7 mouse cellular contexts compared by ENCODE assay signal in genomic region chr9:32589900-32590299, GRCm38 (mm10). TPM values are rescaled to one million over a fixed set of nuclear protein-coding genes. Genes with fewer than 3 reads are reported as not detected.
DNase-seq lines count a peak whose midpoint lies in the region; ATAC-seq and TF ChIP-seq lines count a peak whose summit lies in the region.

No protein-coding gene starts in this region.

- TF ChIP-seq POLR2A in kidney, adult 2 months (IDR thresholded peaks at IDR 0.05; ENCODE audit: low read depth, low read length) = no peak

- no peaks in the 10 kb centered on the region for H3K27me3 ChIP-seq in kidney, adult 2 months (replicated peaks; ENCODE audit: control insufficient read depth, insufficient read depth, low read length)
- no peaks in the 10 kb centered on the region for H3K27me3 ChIP-seq in limb, embryonic 11.5 days (ENCODE audit: control insufficient read depth, insufficient read depth, low read length)
- peaks cover 6% of the 10 kb centered on the region; the same call in 1 of the 2 replicates for H3K27me3 ChIP-seq in midbrain, embryonic 16.5 days (ENCODE audit: control insufficient read depth, insufficient read depth, low read depth, low read length)

- no peak overlapping the region for H3K27ac ChIP-seq in kidney, adult 2 months (ENCODE audit: insufficient read depth, low read depth, low read length)
- H3K27ac ChIP-seq in limb, embryonic 11.5 days (replicated peaks; ENCODE audit: low read depth, low read length) = no peak overlapping the region
- no peak overlapping the region for H3K27ac ChIP-seq in midbrain, embryonic 16.5 days (ENCODE audit: low read length)

- DNase-seq in adrenal gland, adult 8-10 months = peak; percentile 53
- peak; percentile 84 for DNase-seq in embryo, embryonic 11.5 days (ENCODE audit: low read depth, low spot score)
- DNase-seq in heart, adult 18-20 months = peak; percentile 86 to 94
- peak; percentile 87 for DNase-seq in kidney, adult 2 months
- DNase-seq in limb, embryonic 11.5 days (ENCODE audit: low spot score) = peak; percentile 94
- DNase-seq in spleen, postnatal 14 days (ENCODE audit: low spot score in 2 of 2) = peak; percentile 69 to 82

- ATAC-seq in limb, embryonic 11.5 days (ENCODE audit: insufficient number of reproducible peaks, low FRiP score, low TSS enrichment, low read depth) = no peak
- peak; percentile 69; the same call in 1 of the 2 replicates for ATAC-seq in midbrain, embryonic 16.5 days

- H3K36me3 ChIP-seq in kidney, adult 2 months (ENCODE audit: control insufficient read depth, insufficient read depth, low read length) = no peaks in the 10 kb centered on the region
- no peaks in the 10 kb centered on the region for H3K36me3 ChIP-seq in limb, embryonic 11.5 days (ENCODE audit: control insufficient read depth, insufficient read depth, low read length)
- no peaks in the 10 kb centered on the region for H3K36me3 ChIP-seq in midbrain, embryonic 16.5 days (ENCODE audit: control insufficient read depth, insufficient read depth, low read length)

- no peak overlapping the region for H3K9ac ChIP-seq in limb, embryonic 11.5 days (ENCODE audit: low read length)
- H3K9ac ChIP-seq in midbrain, embryonic 16.5 days (ENCODE audit: low read depth, low read length) = no peak overlapping the region

- H3K9me3 ChIP-seq in limb, embryonic 11.5 days (ENCODE audit: control insufficient read depth, low read length) = no peaks in the 10 kb centered on the region
- H3K9me3 ChIP-seq in midbrain, embryonic 16.5 days (replicated peaks; ENCODE audit: control insufficient read depth, low read length, poor library complexity, severe bottlenecking) = no peaks in the 10 kb centered on the region

- no peak overlapping the region for H3K4me3 ChIP-seq in kidney, adult 2 months (ENCODE audit: insufficient read depth, low read depth, low read length)
- H3K4me3 ChIP-seq in limb, embryonic 11.5 days (ENCODE audit: low read depth, low read length) = no peak overlapping the region
- H3K4me3 ChIP-seq in midbrain, embryonic 16.5 days (ENCODE audit: low read depth, low read length) = no peak overlapping the region

- no peaks in the 10 kb centered on the region; the same call in 1 of the 2 replicates for H3K4me1 ChIP-seq in kidney, adult 2 months (ENCODE audit: control insufficient read depth, insufficient read depth, low read length)
- H3K4me1 ChIP-seq in limb, embryonic 11.5 days (ENCODE audit: control insufficient read depth, insufficient read depth, low read length) = peaks cover 11% of the 10 kb centered on the region
- H3K4me1 ChIP-seq in midbrain, embryonic 16.5 days (ENCODE audit: control insufficient read depth, insufficient read depth, low read length) = peaks cover 8% of the 10 kb centered on the region; the same call in 1 of the 2 replicates

- H3K4me2 ChIP-seq in limb, embryonic 11.5 days (ENCODE audit: low read depth, severe bottlenecking) = no peak overlapping the region
- no peak overlapping the region for H3K4me2 ChIP-seq in midbrain, embryonic 16.5 days (ENCODE audit: low read length)

- peak; percentile 97 for TF ChIP-seq CTCF in kidney, adult 2 months (conservative IDR thresholded peaks at IDR 0.05; ENCODE audit: insufficient read depth, insufficient read length, low read depth, low read length)

- 8% methylated on average over 8 of the region's 8 CpGs for WGBS in kidney, adult 2 months
- WGBS in limb, embryonic 11.5 days = 5% methylated on average over 8 of the region's 8 CpGs
- 9% methylated on average over 8 of the region's 8 CpGs for WGBS in midbrain, embryonic 16.5 days

RNA-seq across cellular contexts. Expression of gene Ets1, which starts 46.1 kb away (rescaled TPM):
- 10 to 100 TPM; 21.2 to 39.9 (median 34.8) TPM for total RNA-seq in adrenal gland, adult 8-10 months (2022)
- total RNA-seq in heart, adult 18-20 months (2021) = 10 to 100 TPM; 35.3 to 36.9 TPM
- polyA plus RNA-seq in kidney, adult 2 months (2012; rRNA removed) = 15.8 and 25.2 TPM in 2 replicates
- 34.0 and 40.0 TPM in 2 replicates for polyA plus RNA-seq in limb, embryonic 11.5 days (2014; fragmentation: Nextera tagmentation; extraction: Ambion mirVana)
- polyA plus RNA-seq in midbrain, embryonic 16.5 days (2015; fragmentation: Nextera tagmentation; extraction: Ambion mirVana) = 17.5 and 19.3 TPM in 2 replicates

RNA-seq across cellular contexts. Expression of gene Fli1, which starts 47.2 kb away (rescaled TPM):
- total RNA-seq in adrenal gland, adult 8-10 months (2022) = 10 to 100 TPM; 12.0 to 20.5 (median 15.5) TPM
- total RNA-seq in heart, adult 18-20 months (2021) = 10 to 100 TPM; 17.1 to 19.3 TPM
- 7.2 and 9.6 TPM in 2 replicates for polyA plus RNA-seq in kidney, adult 2 months (2012; rRNA removed)
- 62.2 and 68.3 TPM in 2 replicates for polyA plus RNA-seq in limb, embryonic 11.5 days (2014; fragmentation: Nextera tagmentation; extraction: Ambion mirVana)
- polyA plus RNA-seq in midbrain, embryonic 16.5 days (2015; fragmentation: Nextera tagmentation; extraction: Ambion mirVana) = 6.0 and 7.2 TPM in 2 replicates
